Mouse (Mus musculus) cerebellum, adult (tissue): ENCODE measurements around the gene Slfn9.
"Not testable (repeated sequence)": the region's sequence is repeated elsewhere in the genome, so short reads cannot be mapped to it uniquely, and the experiment has no call there.

Experiments
- ATAC-seq: cut with Nextera tagmentation; 2 replicates; pipeline ENCODE4 v1.9.2; 2017; ENCODE audit warnings: mild to moderate bottlenecking, moderate library complexity, mixed read lengths; ENCODE audit not compliant: insufficient number of reproducible peaks, low FRiP score, low TSS enrichment

Gene Slfn9

GRCm38 (mm10) chr11:82959613-82960012, 32.0 kb downstream of the Slfn9 start:
- no peak for ATAC-seq

GRCm38 (mm10) chr11:82956925-82957324, 34.7 kb downstream of the Slfn9 start:
- ATAC-seq: no peak

- no peak for ATAC-seq
Observed at GRCm38 (mm10) chr11:82954631-82955030, 37.0 kb downstream of the Slfn9 start.

- ATAC-seq: no peak
Observed at GRCm38 (mm10) chr11:82952612-82953542, 38.8 kb downstream of the Slfn9 start.

GRCm38 (mm10) chr11:82951865-82952611, 39.6 kb downstream of the Slfn9 start:
- no peak for ATAC-seq

GRCm38 (mm10) chr11:82950736-82951481, 40.7 kb downstream of the Slfn9 start, which contains the start of gene Slfn5:
TSS of gene Slfn5 (plus strand) at chr11:82951349.
- ATAC-seq: no peak

- no peak for ATAC-seq
Observed at GRCm38 (mm10) chr11:82949036-82949435, 42.6 kb downstream of the Slfn9 start.

- no peak for ATAC-seq
Observed at GRCm38 (mm10) chr11:82947457-82947856, 44.2 kb downstream of the Slfn9 start.

- no peak for ATAC-seq
Observed at GRCm38 (mm10) chr11:82945636-82946035, 46.0 kb downstream of the Slfn9 start.

- ATAC-seq: no peak
Observed at GRCm38 (mm10) chr11:82943336-82943735, 48.3 kb downstream of the Slfn9 start.

GRCm38 (mm10) chr11:82933186-82933585, 58.4 kb downstream of the Slfn9 start:
- ATAC-seq: no peak

- not testable (repeated sequence) for ATAC-seq
Observed at GRCm38 (mm10) chr11:82931671-82932450, 59.8 kb downstream of the Slfn9 start.

GRCm38 (mm10) chr11:82931161-82931560, 60.5 kb downstream of the Slfn9 start:
- not testable (repeated sequence) for ATAC-seq

GRCm38 (mm10) chr11:82930391-82930955, 61.2 kb downstream of the Slfn9 start:
- ATAC-seq: not testable (repeated sequence)

- ATAC-seq: no peak
Observed at GRCm38 (mm10) chr11:82929633-82929950, 62.0 kb downstream of the Slfn9 start.

- ATAC-seq: no peak
Observed at GRCm38 (mm10) chr11:82928897-82929632, 62.6 kb downstream of the Slfn9 start.
